Mouse (Mus musculus): ENCODE measurements around the gene Kif21a. TPM values are rescaled to one million over a fixed set of nuclear protein-coding genes. Genes with fewer than 3 reads are reported as not detected.
A peak's percentile ranks its signal among the peaks of the same experiment; 100 is the strongest.

The Kif21a gene
- total and polyA plus RNA-seq, 2 experiments from 2014 or later = 29.3 to 54.4 TPM

GRCm38 (mm10) chr15:91007123-91007830 lies 42.5 kb downstream of the Kif21a start:
- H3K9me3 ChIP-seq (ENCODE audit: low read length) = no peaks in the 10 kb centered on the region
- no peaks in the 10 kb centered on the region for H3K27me3 ChIP-seq (ENCODE audit: insufficient read depth, low read length)
- H3K36me3 ChIP-seq (ENCODE audit: insufficient read depth, low read length) = no peaks in the 10 kb centered on the region
- no peak overlapping the region for H3K27ac ChIP-seq
- DNase-seq (ENCODE audit: low spot score) (no peak), ATAC-seq (no peak)
- H3K9ac ChIP-seq (replicated peaks; ENCODE audit: low read length) = no peak overlapping the region
- no peak overlapping the region for H3K4me2 ChIP-seq (ENCODE audit: low read depth, low read length)
- no peak; the same call in 1 of the 2 replicates for TF ChIP-seq CTCF (IDR thresholded peaks at IDR 0.05; ENCODE audit: low read depth)
- H3K4me1 ChIP-seq (ENCODE audit: insufficient read depth, low read length) = no peaks in the 10 kb centered on the region
- WGBS = 91% methylated on average over 13 of the region's 13 CpGs
- H3K4me3 ChIP-seq (ENCODE audit: low read length) = no peak overlapping the region

GRCm38 (mm10) chr15:91004726-91005125 lies 45.0 kb downstream of the Kif21a start:
- DNase-seq (ENCODE audit: low spot score) = no peak
- no peak overlapping the region for H3K4me2 ChIP-seq (ENCODE audit: low read depth, low read length)
- 86% methylated on average over 7 of the region's 7 CpGs for WGBS
- no peaks in the 10 kb centered on the region for H3K36me3 ChIP-seq (ENCODE audit: insufficient read depth, low read length)
- no peak overlapping the region for H3K27ac ChIP-seq
- H3K27me3 ChIP-seq (ENCODE audit: insufficient read depth, low read length) = no peaks in the 10 kb centered on the region
- no peaks in the 10 kb centered on the region for H3K9me3 ChIP-seq (ENCODE audit: low read length)
- H3K4me3 ChIP-seq (ENCODE audit: low read length) = no peak overlapping the region
- ATAC-seq = no peak
- no peaks in the 10 kb centered on the region for H3K4me1 ChIP-seq (ENCODE audit: insufficient read depth, low read length)
- H3K9ac ChIP-seq (replicated peaks; ENCODE audit: low read length) = no peak overlapping the region
- no peak for TF ChIP-seq CTCF (IDR thresholded peaks at IDR 0.05; ENCODE audit: low read depth)

DNA sequence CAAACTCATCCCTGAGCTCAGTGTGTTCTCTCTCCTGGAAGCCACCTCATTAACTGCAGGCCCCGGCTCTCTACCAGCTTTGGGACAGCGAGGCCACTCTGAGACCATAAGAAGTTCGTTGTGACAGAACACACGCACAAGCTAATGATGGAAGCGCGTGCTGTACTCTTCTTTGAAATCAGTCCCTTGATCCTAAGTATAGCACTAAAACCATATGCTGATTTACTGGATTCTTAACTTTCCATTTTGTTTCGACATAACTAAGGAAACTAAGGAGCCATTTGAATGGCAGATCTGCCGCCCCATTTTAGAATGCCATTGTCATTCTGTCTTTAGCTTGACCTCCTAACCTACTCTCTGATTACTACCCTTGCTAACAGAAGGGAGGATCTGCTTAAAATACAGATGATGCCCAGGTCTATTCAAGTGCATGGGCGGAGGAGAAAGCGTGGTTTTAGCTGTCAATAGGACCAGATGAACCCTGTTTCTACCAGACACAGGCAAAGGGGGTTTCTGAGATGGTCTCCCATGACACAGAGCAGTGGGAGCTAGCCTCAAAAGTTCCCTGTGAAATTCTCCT lies 48.6 kb downstream of the Kif21a start:
- no peak for TF ChIP-seq CTCF (IDR thresholded peaks at IDR 0.05; ENCODE audit: low read depth)
- Histone ChIP-seq H3K4me3 (ENCODE audit: low read length) (no peak overlapping the region), H3K36me3 (ENCODE audit: insufficient read depth, low read length) (no peaks in the 10 kb centered on the region), H3K27me3 (ENCODE audit: insufficient read depth, low read length) (no peaks in the 10 kb centered on the region), H3K9ac (replicated peaks; ENCODE audit: low read length) (no peak overlapping the region), H3K4me2 (ENCODE audit: low read depth, low read length) (no peak overlapping the region), H3K4me1 (ENCODE audit: insufficient read depth, low read length) (no peaks in the 10 kb centered on the region), H3K9me3 (ENCODE audit: low read length) (no peaks in the 10 kb centered on the region), H3K27ac (no peak overlapping the region)
- 48% methylated on average over 10 of the region's 10 CpGs for WGBS
- DNase-seq (ENCODE audit: low spot score) (no peak), ATAC-seq (no peak)

- no peak overlapping the region for H3K27ac ChIP-seq
- no peak overlapping the region; the same call in 1 of the 2 replicates for H3K4me2 ChIP-seq (ENCODE audit: low read depth, low read length)
- H3K36me3 ChIP-seq (ENCODE audit: insufficient read depth, low read length) = no peaks in the 10 kb centered on the region
- H3K4me3 ChIP-seq (ENCODE audit: low read length) = no peak overlapping the region
- no peak for DNase-seq (ENCODE audit: low spot score)
- no peaks in the 10 kb centered on the region for H3K9me3 ChIP-seq (ENCODE audit: low read length)
- TF ChIP-seq CTCF (IDR thresholded peaks at IDR 0.05; ENCODE audit: low read depth) = no peak
- ATAC-seq = no peak
- no peaks in the 10 kb centered on the region for H3K27me3 ChIP-seq (ENCODE audit: insufficient read depth, low read length)
- 52% methylated on average over 21 of the region's 21 CpGs for WGBS
- H3K9ac ChIP-seq (replicated peaks; ENCODE audit: low read length) = no peak overlapping the region
- H3K4me1 ChIP-seq (ENCODE audit: insufficient read depth, low read length) = no peaks in the 10 kb centered on the region
Measured at GRCm38 (mm10) chr15:91000280-91001036, 49.3 kb downstream of the Kif21a start.

DNA sequence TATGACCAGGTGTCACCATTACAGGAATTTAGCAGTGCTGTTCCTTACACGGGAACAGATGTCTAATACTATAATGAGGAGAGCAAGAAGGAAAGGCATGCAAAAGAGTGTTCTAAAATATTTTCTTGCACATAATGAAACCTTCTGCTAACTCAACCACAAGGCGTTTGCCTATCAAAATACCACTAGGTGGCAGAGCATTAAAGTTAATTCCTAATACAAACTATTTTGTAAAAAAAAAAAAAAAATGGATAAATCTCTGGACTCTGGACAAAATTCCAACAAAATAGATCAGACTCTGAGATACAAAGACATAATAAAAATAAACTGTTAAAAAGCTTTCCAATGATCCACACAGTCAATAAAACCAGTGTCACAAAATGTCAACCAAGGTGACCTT lies 56.9 kb downstream of the Kif21a start:
- no peak overlapping the region for H3K27ac ChIP-seq
- WGBS = 62% methylated on average over 2 of the region's 2 CpGs
- DNase-seq (ENCODE audit: low spot score) = peak; percentile 72
- no peak overlapping the region for H3K9ac ChIP-seq (replicated peaks; ENCODE audit: low read length)
- no peak for ATAC-seq
- no peaks in the 10 kb centered on the region for H3K4me1 ChIP-seq (ENCODE audit: insufficient read depth, low read length)
- H3K36me3 ChIP-seq (ENCODE audit: insufficient read depth, low read length) = peaks cover 11% of the 10 kb centered on the region
- no peaks in the 10 kb centered on the region for H3K27me3 ChIP-seq (ENCODE audit: insufficient read depth, low read length)
- no peak overlapping the region for H3K4me2 ChIP-seq (ENCODE audit: low read depth, low read length)
- no peaks in the 10 kb centered on the region for H3K9me3 ChIP-seq (ENCODE audit: low read length)
- H3K4me3 ChIP-seq (ENCODE audit: low read length) = no peak overlapping the region
- TF ChIP-seq CTCF (IDR thresholded peaks at IDR 0.05; ENCODE audit: low read depth) = peak; percentile 55

- no peak for DNase-seq (ENCODE audit: low spot score)
- Histone ChIP-seq H3K4me3 (ENCODE audit: low read length) (no peak overlapping the region), H3K27me3 (ENCODE audit: insufficient read depth, low read length) (no peaks in the 10 kb centered on the region), H3K9ac (replicated peaks; ENCODE audit: low read length) (no peak overlapping the region), H3K4me2 (ENCODE audit: low read depth, low read length) (no peak overlapping the region), H3K9me3 (ENCODE audit: low read length) (no peaks in the 10 kb centered on the region), H3K36me3 (ENCODE audit: insufficient read depth, low read length) (peaks cover 15% of the 10 kb centered on the region), H3K4me1 (ENCODE audit: insufficient read depth, low read length) (no peaks in the 10 kb centered on the region), H3K27ac (no peak overlapping the region)
- 92% methylated on average over 14 of the region's 14 CpGs for WGBS
- ATAC-seq = no peak
- no peak for TF ChIP-seq CTCF (IDR thresholded peaks at IDR 0.05; ENCODE audit: low read depth)
Measured at GRCm38 (mm10) chr15:90992388-90992787, 57.4 kb downstream of the Kif21a start.
